Mouse (Mus musculus) kidney, adult 9 months (tissue): Measurements from ENCODE around the gene Pomc.
A peak's percentile ranks its signal among the peaks of the same experiment; 100 is the strongest.
"Not testable (repeated sequence)": the region's sequence is repeated elsewhere in the genome, so short reads cannot be mapped to it uniquely, and the experiment has no call there.

Experiments used
- DNase-seq: peaks from one replicate; pipeline ENCODE4 v3.0.0; 2022

Gene Pomc

GRCm38 (mm10) chr12:3954651-3955050 is at the start of gene Pomc:
Gene Pomc (plus strand): TSS chr12:3954951.
- DNase-seq: no peak

GRCm38 (mm10) chr12:3905436-3905835 is 49.3 kb upstream of the Pomc start:
- no peak for DNase-seq

- no peak for DNase-seq
These were observed 48.4 kb upstream of the Pomc start for GRCm38 (mm10) chr12:3906308-3906707.

- no peak for DNase-seq
These were observed 47.7 kb upstream of the Pomc start for GRCm38 (mm10) chr12:3907008-3907407.

- no peak for DNase-seq
These were observed 47.3 kb upstream of the Pomc start for GRCm38 (mm10) chr12:3907418-3907817.

GRCm38 (mm10) chr12:3910466-3911093 is 44.2 kb upstream of the Pomc start:
- DNase-seq: no peak

GRCm38 (mm10) chr12:3911831-3912348 is 42.9 kb upstream of the Pomc start:
- no peak for DNase-seq

- DNase-seq: no peak
These were observed 38.9 kb upstream of the Pomc start for GRCm38 (mm10) chr12:3915852-3916251.

- no peak for DNase-seq
These were observed 36.9 kb upstream of the Pomc start for GRCm38 (mm10) chr12:3917668-3918341.

GRCm38 (mm10) chr12:3918577-3918976 is 36.2 kb upstream of the Pomc start:
- no peak for DNase-seq

GRCm38 (mm10) chr12:3919423-3919822 is 35.3 kb upstream of the Pomc start:
- DNase-seq: peak; percentile 47

GRCm38 (mm10) chr12:3926127-3926526 is 28.6 kb upstream of the Pomc start:
- DNase-seq: peak; percentile 72

GRCm38 (mm10) chr12:3928841-3929240 is 25.9 kb upstream of the Pomc start:
- DNase-seq: no peak

- not testable (repeated sequence) for DNase-seq
These were observed 24.5 kb upstream of the Pomc start for GRCm38 (mm10) chr12:3930090-3930865.

GRCm38 (mm10) chr12:3942026-3942425 is 12.7 kb upstream of the Pomc start:
- no peak for DNase-seq

GRCm38 (mm10) chr12:3944454-3945073 is 10.2 kb upstream of the Pomc start:
- no peak for DNase-seq

GRCm38 (mm10) chr12:3947503-3947902 is 7.2 kb upstream of the Pomc start:
- no peak for DNase-seq

- DNase-seq: peak; percentile 17
These were observed 620 bp downstream of the Pomc start for GRCm38 (mm10) chr12:3955371-3955770.

GRCm38 (mm10) chr12:3956351-3956750 is 1.6 kb downstream of the Pomc start:
- DNase-seq: no peak

GRCm38 (mm10) chr12:3959791-3960543 is 5.2 kb downstream of the Pomc start:
- peak; percentile 86 for DNase-seq

- DNase-seq: peak; percentile 14
These were observed 5.8 kb downstream of the Pomc start for GRCm38 (mm10) chr12:3960553-3960952.

GRCm38 (mm10) chr12:3967196-3967595 is 12.4 kb downstream of the Pomc start:
- no peak for DNase-seq
